ENCODE assay signal across 22 mouse cellular contexts in genomic region chr13:28516636-28517035, GRCm38 (mm10).
DNase-seq lines count a peak whose midpoint lies in the region; ATAC-seq and TF ChIP-seq lines count a peak whose summit lies in the region.
"Had no signal": no experiment of that assay in that cellular context is flagged by ENCODE, and none has a peak within 500 bp of the region (broad histone marks: within the 10 kb centered on the region; RNA-seq: fewer than 3 reads in every experiment).

No protein-coding gene starts in this region.

- H3K9me3 ChIP-seq in forebrain, embryonic 10.5 days = no peaks in the 10 kb centered on the region
- no peaks in the 10 kb centered on the region for H3K9me3 ChIP-seq in forebrain, embryonic 13.5 days (replicated peaks)
- H3K9me3 ChIP-seq in limb, embryonic 11.5 days (ENCODE audit: control insufficient read depth, low read length) = no peaks in the 10 kb centered on the region
- H3K9me3 ChIP-seq: heart, embryonic 13.5 days; limb, embryonic 15.5 days; midbrain, embryonic 15.5 days; neural tube, embryonic 15.5 days had no signal

- no peak overlapping the region for H3K4me3 ChIP-seq in forebrain, embryonic 10.5 days
- H3K4me3 ChIP-seq in forebrain, embryonic 13.5 days = no peak overlapping the region
- H3K4me3 ChIP-seq in limb, embryonic 11.5 days (ENCODE audit: low read depth, low read length) = no peak overlapping the region
- H3K4me3 ChIP-seq: erythroblast, embryonic 14.5 days; heart, embryonic 13.5 days; limb, embryonic 15.5 days; midbrain, embryonic 15.5 days; myocyte; neural tube, embryonic 15.5 days had no signal

- peaks cover 21% of the 10 kb centered on the region for H3K4me1 ChIP-seq in forebrain, embryonic 10.5 days
- H3K4me1 ChIP-seq in forebrain, embryonic 13.5 days = peaks cover 38% of the 10 kb centered on the region
- H3K4me1 ChIP-seq in limb, embryonic 11.5 days (ENCODE audit: control insufficient read depth, insufficient read depth, low read length) = no peaks in the 10 kb centered on the region

- no peaks in the 10 kb centered on the region for H3K27me3 ChIP-seq in forebrain, embryonic 10.5 days (ENCODE audit: poor library complexity, severe bottlenecking)
- no peaks in the 10 kb centered on the region for H3K27me3 ChIP-seq in forebrain, embryonic 13.5 days
- H3K27me3 ChIP-seq in limb, embryonic 11.5 days (ENCODE audit: control insufficient read depth, insufficient read depth, low read length) = no peaks in the 10 kb centered on the region
- H3K27me3 ChIP-seq: CH12.LX; heart, embryonic 13.5 days; limb, embryonic 15.5 days; midbrain, embryonic 15.5 days; neural tube, embryonic 15.5 days had no signal

- H3K36me3 ChIP-seq in forebrain, embryonic 10.5 days (replicated peaks) = no peaks in the 10 kb centered on the region
- no peaks in the 10 kb centered on the region for H3K36me3 ChIP-seq in forebrain, embryonic 13.5 days (ENCODE audit: poor library complexity, severe bottlenecking)
- H3K36me3 ChIP-seq in limb, embryonic 11.5 days (ENCODE audit: control insufficient read depth, insufficient read depth, low read length) = no peaks in the 10 kb centered on the region
- H3K36me3 ChIP-seq: heart, embryonic 13.5 days; limb, embryonic 15.5 days; midbrain, embryonic 15.5 days; neural tube, embryonic 15.5 days had no signal

- H3K9ac ChIP-seq in forebrain, embryonic 13.5 days = no peak overlapping the region
- no peak overlapping the region for H3K9ac ChIP-seq in limb, embryonic 11.5 days (ENCODE audit: low read length)
- H3K9ac ChIP-seq: heart, embryonic 13.5 days; limb, embryonic 15.5 days; liver, postnatal 0 days; midbrain, embryonic 15.5 days; neural tube, embryonic 15.5 days had no signal

- 58% methylated on average over 2 of the region's 2 CpGs for whole genome bisulfite sequencing in forebrain, embryonic 10.5 days
- WGBS in forebrain, embryonic 13.5 days = 58% methylated on average over 2 of the region's 2 CpGs
- WGBS in limb, embryonic 11.5 days = 74% methylated on average over 2 of the region's 2 CpGs

- no peak overlapping the region for H3K4me2 ChIP-seq in forebrain, embryonic 13.5 days
- no peak overlapping the region for H3K4me2 ChIP-seq in limb, embryonic 11.5 days (ENCODE audit: low read depth, severe bottlenecking)
- H3K4me2 ChIP-seq: heart, embryonic 13.5 days; limb, embryonic 15.5 days; midbrain, embryonic 15.5 days; neural tube, embryonic 15.5 days had no signal

- TF ChIP-seq CTCF in brain, embryonic 14.5 days (IDR thresholded peaks at IDR 0.05; ENCODE audit: borderline replicate concordance, extremely low read depth, insufficient read depth, insufficient read length) = no peak

- H3K27ac ChIP-seq in forebrain, embryonic 10.5 days = 0 out of 2 replicates have a peak overlapping the region, but pooled peaks have one; percentile 35
- H3K27ac ChIP-seq in forebrain, embryonic 13.5 days = no peak overlapping the region
- H3K27ac ChIP-seq in limb, embryonic 11.5 days (replicated peaks; ENCODE audit: low read depth, low read length) = no peak overlapping the region
- H3K27ac ChIP-seq: heart, embryonic 13.5 days; midbrain, embryonic 15.5 days; neural tube, embryonic 15.5 days had no signal

- DNase-seq in forebrain, embryonic 10.5 days (ENCODE audit: extremely low spot score, low spot score) = no peak
- DNase-seq in brain, embryonic 14.5 days (ENCODE audit: low read depth) = peak; percentile 50
- peak; percentile 6 for DNase-seq in limb, embryonic 11.5 days (ENCODE audit: low spot score)
- DNase-seq in thymus, postnatal 14 days = peak; percentile 66
- no peak for DNase-seq in frontal cortex, postnatal 10 days (ENCODE audit: low spot score in 2 of 2)
- DNase-seq in lung, postnatal 4 days = no peak
- DNase-seq in layer of hippocampus, adult 9-10 months (ENCODE audit: low spot score) = no peak
- DNase-seq: cerebellum, adult 2 months; gastrocnemius, postnatal 14 days; kidney, postnatal 4 days; liver, postnatal 0 days; lung, postnatal 10 days had no signal

- ATAC-seq in forebrain, embryonic 13.5 days = no peak
- no peak for ATAC-seq in limb, embryonic 11.5 days (ENCODE audit: insufficient number of reproducible peaks, low FRiP score, low TSS enrichment, low read depth)
- ATAC-seq: hindbrain, embryonic 16.5 days; intestine, embryonic 16.5 days; liver, postnatal 0 days; midbrain, embryonic 15.5 days had no signal

- no peak for TF ChIP-seq POLR2A in brain, embryonic 14.5 days (IDR thresholded peaks at IDR 0.05; ENCODE audit: borderline replicate concordance, extremely low read depth, insufficient read depth, insufficient read length, poor library complexity, severe bottlenecking)

Comparison
In these comparisons a context has a peak if more than half of its experiments do, and no peak if none do; other contexts are left out.
1. DNase-seq: peak in brain, embryonic 14.5 days (single experiment), limb, embryonic 11.5 days (single experiment) and thymus, postnatal 14 days (single experiment); none in forebrain, embryonic 10.5 days (single experiment), frontal cortex, postnatal 10 days (0 of 2), lung, postnatal 4 days (0 of 2) and layer of hippocampus, adult 9-10 months (single experiment).